Mouse (Mus musculus) T-helper 17 cell (primary cell): ENCODE results near the gene Zdhhc18.

ENCODE experiments used
- in situ Hi-C, 2 experiments: fragments of 300-600 bp; cut with MboI, MseI; formaldehyde crosslinking; loops; 1 replicate in 1 of 2; 2 replicates in 1 of 2; pipeline ENCODE4 v1.15.1; 2025; ENCODE audit warnings: high pct_unique_total_duplicates in 2 of 2

Gene Zdhhc18

DNA sequence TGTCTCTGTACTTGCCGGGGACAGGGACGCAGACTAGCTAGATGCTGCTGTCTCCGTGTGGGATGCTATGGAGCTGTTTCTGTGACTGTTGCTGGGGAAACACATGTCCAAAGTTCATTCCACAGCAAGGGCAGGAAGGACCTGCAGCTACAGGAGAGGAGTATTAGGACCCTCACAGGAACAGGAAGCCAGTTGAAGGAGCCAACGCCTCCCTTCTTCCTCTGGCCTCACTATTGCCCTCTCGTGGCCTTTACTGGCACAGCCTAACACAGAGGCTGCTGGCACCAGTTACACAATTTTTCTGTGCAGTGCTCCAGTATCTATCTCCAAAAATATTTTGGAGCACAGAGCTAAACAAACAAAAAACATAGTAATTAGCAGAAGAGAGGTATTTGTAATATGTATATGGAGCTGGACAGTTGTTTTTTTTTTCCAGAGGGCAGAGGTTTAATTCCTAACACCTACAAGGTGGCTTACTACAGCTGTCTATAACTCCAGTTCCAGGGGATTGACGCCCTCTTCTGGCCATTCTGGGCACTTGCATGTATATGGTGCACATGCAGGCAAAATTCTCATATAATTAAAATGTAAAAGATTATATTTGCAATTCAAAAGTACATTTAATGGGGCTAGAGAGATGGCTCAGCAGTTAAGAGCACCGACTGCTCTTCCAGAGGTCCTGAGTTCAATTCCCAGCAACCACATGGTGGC is at the start of gene Zdhhc18:
Zdhhc18 (minus strand) TSS at position 166 of the 711 bp plus-strand sequence.
- in situ Hi-C loops, result loop anchor here (10.0 kb wide), 1 partner anchor 55 kb away; no protein-coding TSS in a partner anchor

DNA sequence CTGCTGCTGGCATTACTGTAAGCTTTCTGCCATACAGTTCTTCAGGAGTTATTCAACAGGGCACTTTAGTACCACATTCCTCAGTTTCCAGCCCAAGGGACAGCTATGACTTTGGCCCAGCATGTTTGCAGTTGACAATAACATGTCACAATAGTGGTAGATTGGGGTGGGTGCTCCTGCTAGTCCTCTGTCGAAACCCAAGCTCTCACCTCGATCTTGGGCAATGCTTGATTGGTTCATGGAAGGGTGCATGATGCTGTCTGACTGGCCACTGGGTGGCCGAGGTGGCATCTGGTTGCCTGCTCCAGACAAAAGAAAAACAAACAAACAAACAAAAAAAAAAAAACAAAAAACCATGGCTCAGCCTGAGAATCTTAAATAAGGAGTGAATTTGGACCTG is 45.4 kb upstream of the Zdhhc18 start:
- in situ Hi-C loops, result loop anchor here in 1 of 2 experiments (25.0 kb wide), 1 partner anchor 1217 kb away; the partner anchor contains the start of genes Rsrp1 and Tmem50a

DNA sequence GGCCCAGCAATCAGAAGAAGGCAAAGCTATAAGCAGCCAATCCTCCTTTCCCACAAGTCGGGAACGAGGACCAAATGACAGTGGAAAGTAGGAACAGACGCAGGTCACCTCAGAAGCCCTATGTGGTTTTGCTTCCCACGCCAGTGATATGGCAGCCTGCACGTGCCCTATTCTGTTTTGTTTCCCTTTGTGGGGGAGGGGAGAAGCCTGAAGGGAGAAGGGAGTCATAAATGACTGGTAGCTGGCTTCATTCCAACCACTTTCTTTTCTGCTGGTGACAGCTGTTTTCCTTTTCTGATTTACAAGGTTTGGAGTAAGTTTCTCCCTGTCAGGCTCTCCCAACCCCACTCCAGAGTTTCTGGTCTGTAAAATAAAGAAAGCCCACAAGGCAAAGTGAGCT is 40.3 kb upstream of the Zdhhc18 start:
- in situ Hi-C loops, result loop anchor here in 1 of 2 experiments (25.0 kb wide), 1 partner anchor 1222 kb away; the partner anchor contains the start of genes Rsrp1 and Tmem50a

DNA sequence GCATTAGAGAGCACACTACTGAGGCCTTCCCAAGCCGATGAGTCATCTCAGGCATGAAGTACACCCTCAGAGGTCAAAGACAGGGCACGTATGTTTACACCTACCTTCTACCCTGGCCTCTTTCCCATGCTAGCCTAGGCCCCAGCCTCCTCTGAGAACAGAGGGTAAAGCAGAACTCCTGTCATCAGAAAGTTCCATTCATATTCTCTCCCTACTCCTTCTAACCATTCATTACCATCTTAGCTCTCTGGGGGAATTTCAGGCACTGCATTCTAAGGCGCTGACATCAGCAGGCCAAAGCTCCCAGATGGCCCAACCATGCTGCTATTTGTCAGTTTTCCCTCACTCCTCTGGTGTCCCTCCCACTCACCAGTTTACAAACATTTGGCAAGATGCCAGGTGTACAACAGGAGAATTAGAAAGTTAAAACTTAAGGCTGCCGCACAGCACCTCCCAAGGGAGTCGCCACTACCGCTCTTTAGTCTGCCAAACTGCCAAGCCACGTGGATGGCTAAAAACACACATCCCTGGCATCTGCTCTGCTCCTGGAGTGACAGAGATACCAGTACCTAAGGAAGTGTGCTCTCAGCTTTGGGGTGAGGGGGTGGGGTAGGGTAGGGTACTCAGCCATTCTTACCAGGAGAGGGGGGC is 38.6 kb upstream of the Zdhhc18 start:
- in situ Hi-C loops, result loop anchor here in 1 of 2 experiments (25.0 kb wide), 1 partner anchor 1224 kb away; the partner anchor contains the start of genes Rsrp1 and Tmem50a

DNA sequence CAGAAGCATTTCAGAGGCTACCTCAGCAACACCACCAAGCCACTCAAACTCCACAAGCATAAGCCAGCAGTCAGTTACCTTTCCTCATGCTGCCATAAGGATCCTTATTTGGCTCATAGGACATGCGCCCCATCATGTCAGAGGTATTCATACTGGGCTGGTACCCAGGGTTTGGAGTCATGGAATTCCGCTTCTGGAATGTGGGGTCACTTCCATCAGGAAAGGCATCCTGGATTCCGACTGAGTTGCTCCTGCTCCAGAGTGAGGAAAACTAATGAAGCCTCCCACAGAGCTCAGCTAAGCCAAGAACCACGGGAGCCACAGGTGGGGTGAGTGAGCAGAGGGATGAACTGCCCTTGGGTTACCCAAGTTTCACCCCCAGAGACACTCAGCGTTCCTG is 37.2 kb upstream of the Zdhhc18 start:
- in situ Hi-C loops, result loop anchor here in 1 of 2 experiments (25.0 kb wide), 1 partner anchor 1225 kb away; the partner anchor contains the start of genes Rsrp1 and Tmem50a

DNA sequence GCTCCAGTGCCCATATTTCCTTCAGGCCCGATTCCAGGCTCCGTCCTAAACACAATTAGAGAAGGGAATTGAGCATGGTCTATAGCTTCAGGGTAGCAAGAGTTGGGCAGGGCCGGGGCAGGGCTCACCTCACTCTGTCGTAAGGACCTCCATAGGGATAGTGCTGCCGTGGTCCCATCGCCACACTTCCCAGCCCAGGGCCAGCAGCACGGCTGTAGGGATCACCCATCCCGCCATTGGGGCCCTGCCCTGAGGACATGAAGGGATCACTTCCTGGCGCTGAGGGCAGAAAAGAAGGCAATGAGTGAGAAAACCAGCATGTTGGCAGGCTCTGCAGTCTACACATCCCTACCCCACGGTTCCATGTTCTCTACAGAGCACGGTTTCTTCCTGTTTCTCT is 36.6 kb upstream of the Zdhhc18 start:
- in situ Hi-C loops, result loop anchor here in 1 of 2 experiments (25.0 kb wide), 1 partner anchor 1226 kb away; the partner anchor contains the start of genes Rsrp1 and Tmem50a

DNA sequence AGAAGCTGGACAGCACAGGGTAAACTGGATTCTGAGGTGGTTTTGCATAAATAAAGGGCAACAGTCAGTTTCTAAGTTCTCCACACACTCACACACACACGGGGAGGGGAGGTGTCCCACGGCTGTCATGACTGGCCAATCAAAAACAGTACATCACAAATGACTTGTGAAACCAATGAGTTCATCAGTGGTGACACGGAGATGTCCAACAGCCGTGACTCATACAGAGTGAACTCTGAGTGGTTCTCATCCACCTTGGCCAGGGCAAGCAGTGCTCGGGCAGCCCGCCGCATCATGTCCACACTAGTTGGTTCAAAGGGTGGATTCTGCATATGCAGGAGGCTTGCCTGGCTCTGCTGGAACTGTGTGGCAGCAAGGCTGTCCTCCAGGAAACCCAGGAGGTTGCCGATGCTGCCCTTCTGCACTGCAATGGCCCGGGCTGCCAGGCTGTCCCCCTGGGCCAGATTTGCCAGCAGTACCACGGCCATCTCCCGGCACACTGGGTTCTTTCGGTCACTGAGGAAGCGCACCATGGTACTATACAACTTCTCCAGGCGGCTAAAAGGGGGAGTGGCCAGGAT is 30.3 kb upstream of the Zdhhc18 start:
- in situ Hi-C loops, result loop anchor here in 1 of 2 experiments (25.0 kb wide), 1 partner anchor 1232 kb away; the partner anchor contains the start of genes Rsrp1 and Tmem50a

DNA sequence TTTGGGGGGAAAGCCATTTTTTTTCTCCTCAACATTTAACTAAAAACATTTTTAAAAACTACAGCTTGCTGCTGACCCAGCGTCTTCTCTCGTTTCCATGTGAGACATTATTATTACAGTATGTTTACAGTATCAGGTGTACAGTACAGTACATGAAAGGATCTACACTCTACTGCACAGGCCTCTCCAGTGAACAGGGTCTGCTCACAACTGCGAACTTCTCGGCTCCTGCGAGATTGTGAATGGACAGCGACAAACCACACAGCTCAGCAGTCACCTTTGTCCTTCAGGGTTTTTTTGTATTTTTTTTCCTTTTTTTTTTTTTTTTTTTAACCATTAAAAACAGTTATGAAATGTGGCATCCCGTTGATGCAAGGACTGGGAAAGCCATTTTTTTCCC is 29.7 kb upstream of the Zdhhc18 start:
- in situ Hi-C loops, result loop anchor here (10.0 to 25.0 kb wide), 2 partner anchors 1175 to 1233 kb away; partner anchors contain the start of genes Maco1 (in 1 of the 2), Rsrp1 (in 1 of the 2) and Tmem50a (in 1 of the 2)

DNA sequence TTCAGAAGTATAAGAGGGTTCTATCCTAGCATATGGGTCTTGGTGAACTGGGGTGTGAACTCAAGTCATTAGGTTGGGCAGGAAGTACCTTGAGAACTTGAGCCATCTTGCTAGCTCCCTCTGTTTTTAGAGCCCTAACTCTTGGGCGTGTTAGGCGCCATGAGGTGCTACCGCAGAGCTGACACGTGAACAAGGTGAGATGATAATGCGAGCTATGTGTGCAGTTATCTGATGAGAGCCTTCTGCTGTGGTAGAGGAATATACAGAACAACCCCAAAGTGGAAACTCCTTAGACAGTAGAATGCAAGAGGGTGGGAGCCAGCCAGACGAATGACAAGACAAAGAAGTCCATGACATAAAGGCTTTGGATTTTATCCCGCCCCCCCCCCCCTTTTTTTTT is 27.3 kb upstream of the Zdhhc18 start:
- in situ Hi-C loops, result loop anchor here (10.0 to 25.0 kb wide), 2 partner anchors 1178 to 1235 kb away; partner anchors contain the start of genes Maco1 (in 1 of the 2), Rsrp1 (in 1 of the 2) and Tmem50a (in 1 of the 2)

DNA sequence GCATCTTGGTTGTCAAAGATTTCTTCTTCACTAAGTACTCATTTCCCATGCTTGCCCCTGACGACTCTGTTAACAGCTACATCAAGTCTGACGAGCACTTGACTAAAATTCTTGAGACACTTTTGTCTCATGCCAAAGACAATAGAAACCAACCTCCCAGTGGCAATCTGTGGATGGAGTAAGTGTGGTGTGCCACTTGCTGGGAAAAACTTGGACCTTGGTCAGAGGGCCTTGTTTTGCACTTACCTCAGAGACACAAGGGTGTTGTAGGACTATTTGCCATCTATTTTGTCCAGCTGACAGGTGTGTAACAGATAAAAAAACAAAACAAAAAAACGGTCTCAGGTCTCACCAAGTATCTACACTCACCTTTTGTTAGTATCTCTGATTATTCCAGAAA is 26.2 kb upstream of the Zdhhc18 start:
- in situ Hi-C loops, result loop anchor here (10.0 to 25.0 kb wide), 2 partner anchors 1179 to 1236 kb away; partner anchors contain the start of genes Maco1 (in 1 of the 2), Rsrp1 (in 1 of the 2) and Tmem50a (in 1 of the 2)

DNA sequence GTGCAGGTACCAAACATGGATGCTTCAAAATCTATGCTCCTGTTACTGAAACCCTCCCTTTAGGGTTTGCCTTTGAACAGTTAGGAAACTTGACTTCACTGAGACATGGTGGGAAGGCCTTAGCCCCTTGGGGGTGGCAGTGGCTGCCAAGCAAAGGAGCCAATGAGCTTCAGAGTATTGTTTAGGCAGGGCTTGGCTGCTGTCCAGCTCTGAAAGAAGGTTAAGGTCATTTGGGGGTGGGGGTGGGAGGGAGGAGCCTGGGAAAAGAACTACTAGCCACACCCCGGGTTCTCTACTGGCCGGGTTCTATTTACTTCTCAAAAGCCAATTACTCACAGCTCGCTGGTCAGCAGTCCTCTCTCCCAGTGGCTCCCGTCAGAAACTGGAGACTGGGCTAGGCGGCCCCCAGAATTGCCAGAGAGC is 25.7 kb upstream of the Zdhhc18 start:
- in situ Hi-C loops, result loop anchor here (10.0 to 25.0 kb wide), 2 partner anchors 1179 to 1237 kb away; partner anchors contain the start of genes Maco1 (in 1 of the 2), Rsrp1 (in 1 of the 2) and Tmem50a (in 1 of the 2)

DNA sequence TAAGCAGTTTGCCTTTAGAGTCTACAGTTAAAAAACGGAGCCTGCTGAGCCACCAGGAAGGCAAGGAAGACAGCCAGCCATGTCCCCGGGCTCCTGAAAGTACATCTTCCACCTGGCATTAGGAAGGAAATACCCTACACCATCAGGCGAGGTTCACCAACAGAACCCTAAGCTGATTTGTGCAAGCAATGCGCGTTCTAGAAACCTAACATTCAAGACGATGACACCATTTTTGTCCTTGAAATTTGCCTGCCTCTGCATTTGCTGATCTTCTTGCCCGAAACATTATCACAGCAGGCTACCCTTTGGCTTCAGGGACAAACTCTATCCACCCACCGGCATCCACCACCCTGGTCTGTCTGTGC is 24.4 kb upstream of the Zdhhc18 start:
- in situ Hi-C loops, result loop anchor here in 1 of 2 experiments (10.0 kb wide), 1 partner anchor 1180 kb away; the partner anchor contains the start of gene Maco1

DNA sequence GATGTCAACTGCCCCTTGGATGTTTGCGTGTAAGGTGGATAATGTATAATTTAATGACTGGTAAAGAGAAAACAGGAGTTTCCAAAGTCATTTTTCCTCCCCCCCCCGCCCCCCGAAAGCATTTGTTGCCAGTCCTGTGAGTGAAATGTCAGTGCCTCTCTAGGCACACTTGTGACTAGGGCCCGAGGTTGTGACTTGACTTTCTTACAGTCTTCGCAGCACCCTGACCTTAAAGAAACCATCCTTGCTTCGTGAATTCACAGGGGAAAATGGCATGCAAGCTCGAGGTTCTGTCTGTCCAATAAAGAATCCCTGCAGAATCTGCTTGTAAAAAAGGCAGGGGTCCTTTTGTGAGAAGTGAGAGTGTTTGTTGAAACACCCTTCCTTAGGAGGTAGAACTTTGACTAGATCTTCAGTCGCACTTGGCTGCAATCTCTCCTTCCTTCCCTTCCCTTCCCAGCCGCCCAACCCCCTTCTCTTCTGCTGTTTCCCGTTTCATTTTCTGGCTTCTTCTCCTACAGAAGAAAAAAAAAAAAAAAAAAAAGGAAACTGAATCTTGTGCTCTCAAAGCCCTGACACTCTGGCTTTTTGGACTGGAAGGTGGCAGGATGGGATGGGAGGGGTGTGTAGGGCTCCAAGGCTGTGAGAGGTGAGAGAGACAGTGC is 23.8 kb upstream of the Zdhhc18 start:
- in situ Hi-C loops, result loop anchor here in 1 of 2 experiments (10.0 kb wide), 1 partner anchor 1181 kb away; the partner anchor contains the start of gene Maco1

DNA sequence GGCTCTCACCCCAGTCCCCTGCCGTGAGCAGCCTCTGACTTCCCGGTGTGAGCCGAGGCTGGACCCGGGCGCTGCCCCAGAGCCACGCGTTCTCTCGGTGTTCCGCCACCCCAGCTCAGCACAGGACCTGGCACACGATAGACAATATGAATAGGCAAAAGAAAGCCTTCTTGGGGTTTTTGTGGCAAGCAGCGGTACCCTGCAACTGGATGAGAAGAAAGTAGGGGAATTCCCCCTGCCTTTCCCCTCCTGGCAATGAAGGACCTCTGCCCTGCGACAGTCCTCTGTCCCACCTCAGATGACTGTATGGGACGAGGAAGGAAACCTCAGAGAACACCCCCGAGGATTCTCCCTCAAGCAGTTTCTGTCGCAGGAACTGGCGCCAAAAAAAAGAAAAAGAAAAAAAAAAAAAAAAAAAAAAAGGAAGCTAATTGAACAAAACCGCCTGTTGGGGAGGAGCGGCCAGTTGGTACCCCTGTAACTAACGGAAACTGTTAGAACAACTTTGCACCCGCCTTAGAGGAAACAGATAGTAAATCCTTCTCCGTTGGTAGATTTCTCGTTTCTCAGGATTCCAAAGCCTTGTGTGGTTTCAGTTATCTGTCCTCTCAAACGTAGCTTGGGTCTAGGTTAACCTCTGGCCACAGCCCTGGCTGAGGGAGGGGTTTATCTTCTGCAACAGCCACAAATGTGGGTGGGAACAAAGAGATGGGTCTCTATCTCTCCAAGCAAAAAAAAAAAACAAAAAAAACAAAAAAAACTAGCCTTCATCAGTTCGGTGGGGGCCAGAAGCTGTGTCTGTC is 23.1 kb upstream of the Zdhhc18 start:
- in situ Hi-C loops, result loop anchor here in 1 of 2 experiments (10.0 kb wide), 1 partner anchor 1182 kb away; the partner anchor contains the start of gene Maco1

DNA sequence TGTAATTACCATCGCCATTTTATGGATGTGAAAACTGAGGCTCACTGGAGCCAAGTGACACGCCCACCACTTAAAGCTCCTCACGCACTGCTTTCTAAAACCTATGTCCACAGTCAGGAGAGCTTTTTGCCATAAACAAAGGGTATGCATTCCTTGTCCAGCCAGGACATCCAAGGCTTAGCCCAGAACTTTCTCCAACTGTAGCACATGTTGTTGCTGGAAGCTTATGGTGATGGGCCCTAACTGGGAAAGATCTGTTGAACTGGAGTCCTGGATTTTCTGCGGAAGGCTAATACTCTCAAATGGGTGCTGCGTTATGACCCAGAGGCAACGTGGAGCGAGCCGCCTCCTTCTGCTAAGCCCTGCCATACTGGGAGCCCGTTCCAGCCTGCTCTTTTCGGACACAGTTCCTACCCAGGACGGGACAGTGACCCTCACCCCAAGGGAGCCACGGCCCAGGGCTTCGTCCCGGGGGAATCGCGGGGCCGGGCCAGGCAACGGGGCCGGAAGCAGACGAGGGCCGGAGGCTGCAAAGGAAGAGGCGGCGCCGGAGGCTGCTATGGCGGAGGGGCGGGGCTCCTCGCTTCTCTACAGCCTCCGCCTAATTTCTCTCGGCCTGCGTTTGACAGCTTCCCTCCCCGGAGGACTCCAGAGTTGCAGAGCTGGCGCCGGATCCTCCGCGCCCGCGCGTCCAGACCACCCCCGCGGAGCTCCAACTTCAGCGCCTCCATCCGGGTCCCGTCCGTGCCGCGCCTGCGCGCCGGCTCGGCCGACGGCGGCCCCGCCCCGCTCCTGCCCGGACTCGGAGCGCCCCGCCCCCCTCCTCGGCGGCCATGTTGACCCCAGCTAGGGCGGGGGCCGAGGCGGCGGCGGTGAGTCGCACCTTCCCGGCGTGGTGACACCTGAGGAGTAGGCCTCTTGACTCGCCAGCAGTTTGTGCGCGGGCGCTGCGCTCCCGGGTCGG is 22.2 kb upstream of the Zdhhc18 start, which contains the start of gene Pigv:
Pigv (minus strand) TSS at position 767 of the 964 bp plus-strand sequence.
- in situ Hi-C loops, result loop anchor here in 1 of 2 experiments (10.0 kb wide), 1 partner anchor 1183 kb away; the partner anchor contains the start of gene Maco1

DNA sequence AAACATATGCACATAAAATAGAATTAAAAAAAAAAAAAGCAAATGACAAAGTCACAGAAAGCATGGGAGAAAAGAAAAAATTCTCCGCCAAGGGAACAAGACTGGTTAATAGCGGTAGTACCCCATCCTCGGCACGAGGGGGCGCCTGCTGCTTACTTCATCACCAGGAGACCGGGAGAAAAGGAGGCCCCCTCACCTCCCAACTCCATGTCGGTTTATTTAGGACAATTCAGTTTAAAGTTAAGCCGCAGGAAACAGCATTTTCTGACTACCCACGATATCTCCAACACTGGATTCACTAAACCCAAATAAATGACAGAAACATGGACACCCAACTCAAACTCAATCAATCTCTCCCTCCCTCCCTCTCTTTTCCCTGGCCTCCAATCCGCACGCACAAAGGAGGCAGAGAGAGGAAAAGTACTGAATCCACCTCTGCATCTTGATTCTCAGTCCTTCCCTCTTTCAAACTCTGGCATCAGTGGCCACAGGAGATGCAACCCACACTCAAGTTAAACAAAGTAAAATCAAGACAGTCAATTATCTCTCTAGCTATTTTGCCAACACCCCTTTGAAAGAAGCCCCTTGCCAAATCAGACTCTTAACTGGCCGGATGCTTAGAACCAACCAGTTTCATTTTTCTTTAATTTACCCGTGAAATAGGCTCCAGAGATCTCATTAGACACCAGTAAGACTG is 21.4 kb upstream of the Zdhhc18 start:
- in situ Hi-C loops, result loop anchor here in 1 of 2 experiments (10.0 kb wide), 1 partner anchor 1183 kb away; the partner anchor contains the start of gene Maco1

DNA sequence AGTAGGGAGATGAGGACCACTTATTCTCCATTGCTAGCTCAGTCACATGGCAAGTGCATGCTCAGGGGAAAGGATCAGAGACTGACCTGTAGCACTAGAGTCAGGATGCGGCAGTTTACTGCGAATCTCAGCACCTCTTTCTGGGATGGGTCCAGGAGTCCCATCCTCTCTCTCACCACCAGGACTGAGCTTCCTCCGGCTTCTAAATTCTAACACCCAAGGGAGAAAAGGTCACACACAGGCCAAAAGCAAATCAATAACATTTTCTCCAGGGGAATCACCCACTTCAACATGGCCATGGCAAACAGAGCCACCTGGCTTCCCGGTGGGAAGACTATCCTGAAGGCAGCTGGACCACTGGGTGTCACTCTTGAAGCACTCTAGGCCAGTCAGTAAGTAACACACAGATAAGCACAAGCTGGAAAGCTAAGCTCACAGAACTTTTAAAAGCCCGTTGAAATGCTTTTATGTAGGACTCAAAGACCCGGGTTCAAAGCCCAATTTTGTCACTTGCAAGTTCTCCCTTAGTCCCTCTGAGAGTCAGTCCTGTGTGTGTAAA is 19.8 kb upstream of the Zdhhc18 start:
- in situ Hi-C loops, result loop anchor here in 1 of 2 experiments (10.0 kb wide), 1 partner anchor 1185 kb away; the partner anchor contains the start of gene Maco1
